Mouse (Mus musculus): ENCODE results near the gene Xpo4. TPM values are rescaled to one million over a fixed set of nuclear protein-coding genes. Genes with fewer than 3 reads are reported as not detected.

The Xpo4 gene
- 6.2 and 8.5 TPM in 2 replicates for polyA plus RNA-seq (2015; fragmentation: Nextera tagmentation; extraction: Ambion mirVana)

GRCm38 (mm10) chr14:57664822-57665627 lies at the start of gene Xpo4:
TSS of gene Xpo4 (minus strand) at chr14:57665430.

GRCm38 (mm10) chr14:57571155-57572133 lies 93.8 kb downstream of the Xpo4 start, which contains the start of gene Eef1akmt1:
TSS of gene Eef1akmt1 (minus strand) at chr14:57571612.

Other genes with a start within 250 kb of the Xpo4 start
- 4.9 and 5.5 TPM in 2 replicates for gene Ift88, start 241.4 kb downstream of the Xpo4 start, polyA plus RNA-seq (2015; fragmentation: Nextera tagmentation; extraction: Ambion mirVana)
- 27.4 and 30.9 TPM in 2 replicates for gene Il17d, start 140.7 kb downstream of the Xpo4 start, polyA plus RNA-seq (2015; fragmentation: Nextera tagmentation; extraction: Ambion mirVana)
- 88.1 and 95.5 TPM in 2 replicates for gene Eef1akmt1, start 93.8 kb downstream of the Xpo4 start, polyA plus RNA-seq (2015; fragmentation: Nextera tagmentation; extraction: Ambion mirVana)
- gene Gm49361, start 80.7 kb upstream of the Xpo4 start, polyA plus RNA-seq (2015; fragmentation: Nextera tagmentation; extraction: Ambion mirVana) = not detected in 2 replicates
- gene Lats2, start 93.0 kb upstream of the Xpo4 start, polyA plus RNA-seq (2015; fragmentation: Nextera tagmentation; extraction: Ambion mirVana) = 27.7 and 33.2 TPM in 2 replicates
- gene Sap18, start 132.8 kb upstream of the Xpo4 start, polyA plus RNA-seq (2015; fragmentation: Nextera tagmentation; extraction: Ambion mirVana) = 15.4 and 16.3 TPM in 2 replicates
- 4.8 and 7.8 TPM in 2 replicates for gene Ska3, start 160.8 kb upstream of the Xpo4 start, polyA plus RNA-seq (2015; fragmentation: Nextera tagmentation; extraction: Ambion mirVana)
- 171 and 199 TPM in 2 replicates for gene Mrpl57, start 160.8 kb upstream of the Xpo4 start, polyA plus RNA-seq (2015; fragmentation: Nextera tagmentation; extraction: Ambion mirVana)
- gene Zdhhc20, start 224.8 kb upstream of the Xpo4 start, polyA plus RNA-seq (2015; fragmentation: Nextera tagmentation; extraction: Ambion mirVana) = 50.4 and 60.6 TPM in 2 replicates

Measured in urinary bladder, postnatal 0 days (tissue).